Comparison of ENCODE assay signal across 8 mouse cellular contexts in the genomic region with DNA sequence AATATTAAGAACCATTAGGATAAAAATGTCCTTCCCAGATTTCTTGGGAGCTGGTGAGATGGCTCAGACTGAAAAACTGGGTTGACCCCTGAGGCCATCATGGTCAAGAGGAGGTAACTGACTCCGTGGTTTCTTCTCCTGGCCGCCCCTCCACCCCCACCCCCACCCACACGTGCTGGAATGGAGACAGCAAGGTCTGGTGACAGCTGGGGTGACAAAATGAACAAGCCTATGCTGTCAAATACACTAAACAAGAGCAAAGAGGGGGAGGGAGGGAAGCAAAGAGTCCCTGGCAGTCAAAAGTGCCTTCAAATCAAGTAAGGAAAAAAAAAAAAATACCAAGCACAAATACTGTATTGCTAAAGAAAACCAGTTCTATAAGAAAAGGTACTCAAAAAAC. TPM values are rescaled to one million over a fixed set of nuclear protein-coding genes. Genes with fewer than 3 reads are reported as not detected.
DNase-seq lines count a peak whose midpoint lies in the region; ATAC-seq and TF ChIP-seq lines count a peak whose summit lies in the region.

No protein-coding gene starts in this region.

- H3K27ac ChIP-seq in heart, embryonic 15.5 days: no peak overlapping the region
- H3K27ac ChIP-seq in hindbrain, embryonic 14.5 days: no peak overlapping the region
- H3K27ac ChIP-seq in midbrain, embryonic 12.5 days (replicated peaks): no peak overlapping the region

- H3K36me3 ChIP-seq in heart, embryonic 15.5 days: peaks cover 6% of the 10 kb centered on the region
- H3K36me3 ChIP-seq in hindbrain, embryonic 14.5 days (replicated peaks; ENCODE audit: control insufficient read depth, insufficient read depth): peaks cover 15% of the 10 kb centered on the region
- H3K36me3 ChIP-seq in midbrain, embryonic 12.5 days: peaks cover 10% of the 10 kb centered on the region; the same call in 1 of the 2 replicates

- H3K4me1 ChIP-seq in heart, embryonic 15.5 days (replicated peaks): peaks cover 32% of the 10 kb centered on the region
- peaks cover 40% of the 10 kb centered on the region for H3K4me1 ChIP-seq in hindbrain, embryonic 14.5 days (replicated peaks; ENCODE audit: control insufficient read depth, insufficient read depth, low read length)
- H3K4me1 ChIP-seq in midbrain, embryonic 12.5 days: peaks cover 28% of the 10 kb centered on the region

- peak overlapping the region; percentile 76 for H3K4me2 ChIP-seq in heart, embryonic 15.5 days
- H3K4me2 ChIP-seq in hindbrain, embryonic 14.5 days (replicated peaks): peak overlapping the region; percentile 95
- H3K4me2 ChIP-seq in midbrain, embryonic 12.5 days (replicated peaks): peak overlapping the region; percentile 77

- DNase-seq in heart, adult 18-20 months: no peak
- DNase-seq in brain, embryonic 14.5 days (ENCODE audit: low read depth): peak; percentile 28
- DNase-seq in hindbrain, embryonic 14.5 days (ENCODE audit: low spot score): no peak
- DNase-seq in frontal cortex, postnatal 36 days (ENCODE audit: low spot score in 2 of 2): no peak
- no peak for DNase-seq in retina, postnatal 1 day
- DNase-seq in layer of hippocampus, adult 9-10 months (ENCODE audit: low spot score): no peak

- no peak for ATAC-seq in heart, embryonic 15.5 days (replicated peaks; ENCODE audit: insufficient number of reproducible peaks, insufficient read depth, low FRiP score, low read depth)
- no peak for ATAC-seq in hindbrain, embryonic 14.5 days (ENCODE audit: low FRiP score)
- no peak for ATAC-seq in midbrain, embryonic 12.5 days (ENCODE audit: low FRiP score, low read depth)

- H3K9me3 ChIP-seq in heart, embryonic 15.5 days (replicated peaks): no peaks in the 10 kb centered on the region
- H3K9me3 ChIP-seq in hindbrain, embryonic 14.5 days (ENCODE audit: control insufficient read depth, low read length): no peaks in the 10 kb centered on the region
- no peaks in the 10 kb centered on the region for H3K9me3 ChIP-seq in midbrain, embryonic 12.5 days

- H3K9ac ChIP-seq in heart, embryonic 15.5 days: no peak overlapping the region
- H3K9ac ChIP-seq in hindbrain, embryonic 14.5 days: peak overlapping the region; percentile 99; the same call in 1 of the 2 replicates
- no peak overlapping the region; the same call in 1 of the 2 replicates for H3K9ac ChIP-seq in midbrain, embryonic 12.5 days (replicated peaks)

- 12% methylated on average over 3 of the region's 3 CpGs for WGBS in heart, embryonic 15.5 days
- WGBS in hindbrain, embryonic 14.5 days: 22% methylated on average over 3 of the region's 3 CpGs
- 32% methylated on average over 3 of the region's 3 CpGs for WGBS in midbrain, embryonic 12.5 days

- no peak for TF ChIP-seq POLR2A in brain, embryonic 14.5 days (IDR thresholded peaks at IDR 0.05; ENCODE audit: borderline replicate concordance, extremely low read depth, insufficient read depth, insufficient read length, poor library complexity, severe bottlenecking)

- peak overlapping the region; percentile 78 for H3K4me3 ChIP-seq in heart, embryonic 15.5 days
- peak overlapping the region; percentile 99 for H3K4me3 ChIP-seq in hindbrain, embryonic 14.5 days (replicated peaks; ENCODE audit: low read length)
- H3K4me3 ChIP-seq in midbrain, embryonic 12.5 days: peak overlapping the region; percentile 98

- no peaks in the 10 kb centered on the region for H3K27me3 ChIP-seq in heart, embryonic 15.5 days
- no peaks in the 10 kb centered on the region for H3K27me3 ChIP-seq in hindbrain, embryonic 14.5 days (ENCODE audit: control insufficient read depth, insufficient read depth, low read length)
- H3K27me3 ChIP-seq in midbrain, embryonic 12.5 days: no peaks in the 10 kb centered on the region

- TF ChIP-seq CTCF in brain, embryonic 14.5 days (IDR thresholded peaks at IDR 0.05; ENCODE audit: borderline replicate concordance, extremely low read depth, insufficient read depth, insufficient read length): no peak

RNA-seq across cellular contexts. Expression of a gene that starts 2.1 kb away (rescaled TPM):
- polyA plus RNA-seq in heart, embryonic 15.5 days (2015; fragmentation: Nextera tagmentation; extraction: Ambion mirVana): 73.4 and 88.2 TPM in 2 replicates
- 10 to 100 TPM; 54.9 to 57.7 TPM for total RNA-seq in heart, adult 18-20 months (2021)
- polyA plus RNA-seq in brain, embryonic 14.5 days (2012; rRNA removed): 168 and 172 TPM in 2 replicates
- 62.8 and 63.7 TPM in 2 replicates for polyA plus RNA-seq in hindbrain, embryonic 14.5 days (2014; fragmentation: Nextera tagmentation; extraction: Ambion mirVana)
- polyA plus RNA-seq in midbrain, embryonic 12.5 days (2016; fragmentation: Nextera tagmentation; extraction: Ambion mirVana): 195 and 199 TPM in 2 replicates
